Mouse (Mus musculus) E14TG2a.4 (cell line): Measurements from ENCODE around the gene Tank.

Experiments
- CTCF ChIP-seq: conservative IDR thresholded peaks from 2 replicates; pipeline ENCODE4 v1.5.1; 2014; ENCODE audit warnings: low read length
- NANOG ChIP-seq: IDR thresholded peaks from 2 replicates; pipeline ENCODE4 v1.6.1; 2014; ENCODE audit warnings: borderline replicate concordance, low read length, mixed read lengths

GRCm38 (mm10) chr2:61638182-61638581 is 59.8 kb downstream of the Tank start:
- TF ChIP-seq CTCF: no peak
- TF ChIP-seq NANOG: no peak
